Mouse (Mus musculus) left cerebral cortex, adult 2 months (tissue): ENCODE results near the gene Ahr. TPM values are rescaled to one million over a fixed set of nuclear protein-coding genes. Genes with fewer than 3 reads are reported as not detected.

Experiments
- DNase-seq, 2 experiments: peaks; one replicate each; pipeline ENCODE4 v3.0.0; 2021 to 2022; ENCODE audit warnings: low spot score in 2 of 2, mixed read lengths in 1 of 2; ENCODE audit errors: extremely low spot score in 1 of 2
- H3K27ac ChIP-seq: fragments of 200-600 bp; 2 replicates; pipeline ENCODE4 v1.8.1; 2022
- H3K4me3 ChIP-seq: fragments of 200-600 bp; 2 replicates; pipeline ENCODE4 v1.8.1; 2022
- CTCF ChIP-seq: fragments of 200-600 bp; IDR thresholded peaks from 2 replicates; pipeline ENCODE4 v1.8.1; 2022; ENCODE audit warnings: antibody characterized with exemption, mild to moderate bottlenecking, moderate library complexity
- intact Hi-C: fragments of 180-260 bp; cut with DNase I; formaldehyde crosslinking; loops from one replicate; pipeline ENCODE4 v1.15.1; 2025
- long read RNA-seq, 2 experiments: library from polyadenylated mRNA; stranded (forward); transcript quantifications; one replicate each; pipeline ENCODE4 v2.0.0; 2021; ENCODE audit warnings: borderline mapping rate in 2 of 2
- total RNA-seq, 2 experiments: library from RNA; stranded (reverse); gene quantifications; 2 replicates each; pipeline ENCODE4 v1.2.3; 2021

Gene Ahr
- total RNA-seq = 1 to 10 TPM; 6.5 to 8.9 TPM
- long read RNA-seq, experiment 1, full-length matches to known transcripts = 12 of 13 reads
- long read RNA-seq, experiment 1, partial matches to known transcripts = 0 of 13 reads
- long read RNA-seq, experiment 1, other reads (novel, unspliced or antisense) = 1 of 13 reads
- long read RNA-seq, experiment 2, full-length matches to known transcripts = 6 of 9 reads
- long read RNA-seq, experiment 2, partial matches to known transcripts = 0 of 9 reads
- long read RNA-seq, experiment 2, other reads (novel, unspliced or antisense) = 3 of 9 reads

DNA sequence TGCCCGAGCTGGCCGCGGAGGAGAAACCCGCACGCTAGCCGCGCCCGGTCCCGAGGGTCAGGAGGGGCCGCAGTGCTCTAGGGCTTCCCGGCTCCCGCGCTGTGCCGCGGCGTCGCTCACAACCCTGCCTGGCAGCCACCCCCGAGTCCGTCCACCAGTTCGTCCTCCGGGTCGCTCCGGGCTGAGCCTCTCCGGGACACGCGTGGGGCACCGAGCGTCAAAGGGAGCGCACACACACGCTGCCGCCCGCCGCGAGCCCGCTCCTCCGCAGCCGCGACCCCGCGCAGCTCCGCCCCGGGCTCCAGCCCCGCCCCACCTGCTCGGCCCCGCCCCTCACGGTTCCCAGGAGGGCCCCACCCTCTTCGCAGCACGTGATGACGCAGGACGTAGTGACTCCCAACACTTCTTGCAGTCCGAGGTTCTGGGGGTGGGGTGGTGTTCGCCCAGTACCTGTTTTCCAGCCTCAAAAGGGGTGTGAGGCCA lies at the start of gene Ahr:
Gene Ahr (minus strand): TSS at position 285 of the 483 bp plus-strand sequence.
- peak; percentile 80 to 86 for DNase-seq
- TF ChIP-seq CTCF = no peak
- Histone ChIP-seq H3K4me3 (peak within 1 kb of the TSS; percentile 94), H3K27ac (peak within 1 kb of the TSS; percentile 87)
- intact Hi-C loops = loop anchor here (5.0 to 10.0 kb wide), 2 partner anchors 210 to 227 kb away; no protein-coding TSS in a partner anchor

DNA sequence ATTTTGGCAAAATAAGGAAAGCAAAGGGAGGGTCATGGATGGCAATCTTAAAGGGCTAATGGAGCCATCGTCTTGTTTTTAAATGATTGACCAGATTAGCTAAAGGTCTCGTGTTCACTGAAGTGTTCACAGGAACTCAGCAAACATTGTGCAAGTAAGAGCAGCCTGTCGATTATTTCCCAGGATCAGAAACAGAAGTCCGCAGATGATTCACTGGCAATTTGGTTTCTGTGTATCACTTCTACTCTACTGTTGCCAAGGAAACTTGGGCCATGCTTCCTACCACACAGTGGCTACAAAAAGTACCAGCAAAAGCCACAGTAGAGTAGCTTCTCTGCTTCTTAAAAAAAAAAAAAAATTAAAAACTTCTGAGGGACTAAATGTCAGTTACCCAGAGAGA lies 44.0 kb upstream of the Ahr start:
- Histone ChIP-seq H3K27ac (no peak overlapping the region), H3K4me3 (no peak overlapping the region)
- intact Hi-C loops = no loop called here
- no peak for DNase-seq
- TF ChIP-seq CTCF = no peak

DNA sequence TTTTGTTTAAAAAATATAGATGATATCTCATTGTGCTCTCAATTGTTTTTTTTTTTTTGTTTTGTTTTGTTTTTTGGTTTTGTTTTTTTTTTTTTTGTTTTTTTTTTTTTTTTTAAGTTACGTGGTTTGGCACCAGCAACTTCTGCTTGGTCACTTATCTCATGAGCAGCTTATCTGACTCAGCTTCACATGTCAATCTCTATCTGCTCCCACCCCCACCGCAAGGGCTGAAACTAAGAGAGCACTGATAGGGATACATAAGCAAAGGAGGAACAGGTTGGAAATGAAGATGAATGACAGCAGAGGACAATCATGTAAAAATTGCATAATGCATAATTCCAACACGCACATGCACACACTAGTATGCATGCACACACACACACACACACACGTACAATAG lies 41.3 kb upstream of the Ahr start:
- no peak overlapping the region for H3K4me3 ChIP-seq
- TF ChIP-seq CTCF = no peak
- intact Hi-C loops = no loop called here
- DNase-seq = no peak
- no peak overlapping the region for H3K27ac ChIP-seq

DNA sequence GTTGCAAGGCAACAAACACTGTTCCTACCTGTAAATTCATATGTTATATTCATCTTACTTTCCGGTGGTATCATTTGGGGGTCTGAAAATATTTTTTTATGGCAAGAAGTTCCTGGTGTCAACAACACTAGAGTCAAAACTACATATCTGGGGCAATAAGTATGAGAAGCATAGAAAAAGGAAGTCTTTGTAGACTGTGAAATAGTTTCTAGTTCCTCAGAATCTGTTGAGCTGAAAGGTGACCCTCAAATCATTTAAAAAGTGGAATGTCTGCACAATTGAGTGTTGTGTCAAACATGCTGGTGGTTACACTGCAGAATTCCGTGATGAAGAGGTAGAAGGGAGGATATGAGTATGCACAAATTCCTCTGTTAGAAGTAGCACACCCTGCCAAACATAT lies 38.9 kb upstream of the Ahr start:
- DNase-seq = no peak
- TF ChIP-seq CTCF = no peak
- Histone ChIP-seq H3K27ac (no peak overlapping the region), H3K4me3 (no peak overlapping the region)
- intact Hi-C loops = no loop called here

DNA sequence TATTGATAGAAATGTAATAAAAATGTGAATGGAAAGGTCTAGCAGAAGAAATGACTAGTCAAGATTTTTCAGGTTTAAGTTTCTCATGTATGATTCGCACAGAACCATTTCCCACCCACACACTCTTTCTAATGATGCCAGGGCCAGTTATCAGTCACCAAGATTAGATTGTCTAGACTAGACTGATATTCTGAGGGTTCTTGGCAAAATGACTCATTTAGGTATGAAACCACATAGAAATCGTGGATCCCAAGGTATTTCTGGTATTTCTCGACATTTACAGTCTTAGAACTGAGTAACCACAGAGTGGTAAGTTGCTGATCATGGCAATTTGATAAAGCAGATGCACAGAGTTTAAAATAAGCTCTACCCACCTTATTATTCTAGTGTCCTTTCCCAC lies 28.0 kb upstream of the Ahr start:
- Histone ChIP-seq H3K4me3 (no peak overlapping the region), H3K27ac (no peak overlapping the region)
- no peak for DNase-seq
- intact Hi-C loops = no loop called here
- TF ChIP-seq CTCF = no peak

DNA sequence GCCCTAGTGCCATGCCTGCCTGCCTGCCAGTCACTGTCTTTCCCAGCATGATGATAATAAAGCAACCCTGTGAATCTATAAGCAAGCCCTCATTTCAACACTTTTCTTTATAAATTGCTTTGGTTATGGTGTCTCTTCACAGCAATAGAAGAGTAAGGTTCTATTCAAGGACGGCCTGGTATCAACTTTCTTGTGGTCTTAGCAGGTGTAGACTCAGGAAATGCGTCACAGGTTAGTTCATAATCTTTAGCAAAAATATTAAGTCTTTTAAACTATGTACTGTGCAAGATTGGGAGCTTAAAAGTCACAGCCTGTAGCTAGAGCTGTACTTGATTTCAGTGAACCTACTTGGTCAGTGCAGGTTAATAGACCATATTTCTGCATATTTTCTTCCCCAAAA lies 24.0 kb upstream of the Ahr start:
- intact Hi-C loops = no loop called here
- no peak for TF ChIP-seq CTCF
- Histone ChIP-seq H3K27ac (no peak overlapping the region), H3K4me3 (no peak overlapping the region)
- DNase-seq = no peak

DNA sequence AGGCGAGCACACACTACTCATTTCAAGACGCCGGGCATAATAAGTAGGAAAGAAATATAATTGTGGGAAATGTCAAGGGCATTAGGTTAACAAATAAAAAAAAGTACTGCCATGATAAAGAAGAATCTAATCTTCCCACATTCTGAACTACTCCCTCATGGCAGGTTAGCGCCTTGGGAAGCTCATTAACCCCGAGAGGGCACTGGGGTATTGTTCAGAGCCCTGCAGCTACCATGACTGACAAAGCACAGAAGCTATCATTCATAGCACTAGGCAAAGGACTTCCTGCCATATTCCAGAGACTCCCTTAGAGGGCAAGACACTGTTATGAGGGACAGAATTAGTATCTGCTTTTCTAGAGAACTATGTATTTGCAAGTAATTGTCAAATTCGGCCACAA lies 21.1 kb upstream of the Ahr start:
- no peak overlapping the region for H3K27ac ChIP-seq
- no peak for DNase-seq
- no peak for TF ChIP-seq CTCF
- intact Hi-C loops = no loop called here
- H3K4me3 ChIP-seq = no peak overlapping the region

DNA sequence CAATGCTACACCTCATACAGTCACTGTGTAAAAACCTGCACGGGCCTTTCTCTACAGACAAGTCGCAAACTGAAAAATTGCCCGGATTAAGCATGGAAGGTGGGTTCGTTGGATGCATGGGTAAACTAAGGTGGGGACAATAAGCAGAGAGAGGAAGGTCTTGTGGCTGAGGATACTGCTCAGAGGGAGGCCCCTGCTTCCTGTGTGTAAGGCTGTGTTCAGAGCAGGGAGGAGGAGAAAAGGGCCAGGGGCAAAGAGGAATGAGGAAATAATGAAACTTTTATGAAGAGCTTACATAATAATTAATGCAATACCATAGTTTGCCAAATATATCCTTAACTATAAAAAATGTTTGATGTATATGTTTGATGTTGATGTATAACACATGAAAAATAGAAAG lies 19.5 kb upstream of the Ahr start:
- DNase-seq = no peak
- H3K4me3 ChIP-seq = no peak overlapping the region
- H3K27ac ChIP-seq = no peak overlapping the region
- no peak for TF ChIP-seq CTCF
- intact Hi-C loops = no loop called here

DNA sequence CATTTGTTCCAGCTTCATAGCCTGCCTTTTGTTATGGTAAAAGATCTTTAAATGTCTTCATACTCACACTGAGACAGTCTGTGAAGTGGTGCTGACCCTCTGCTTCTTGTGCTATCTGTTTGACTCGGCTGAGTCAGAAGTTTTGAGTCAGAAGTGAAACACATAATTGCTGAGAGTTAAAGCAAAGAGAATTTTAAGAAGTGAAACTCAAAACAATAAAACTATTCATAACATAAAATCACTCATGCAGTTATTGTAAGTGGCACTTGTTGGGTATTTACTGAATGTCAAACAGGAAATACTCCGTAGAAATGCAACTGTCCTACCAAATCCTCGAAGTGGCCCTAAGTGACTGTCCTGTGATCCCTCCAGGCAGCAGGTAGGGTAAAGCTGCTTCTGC lies 18.3 kb upstream of the Ahr start:
- DNase-seq = no peak
- intact Hi-C loops = no loop called here
- Histone ChIP-seq H3K4me3 (no peak overlapping the region), H3K27ac (no peak overlapping the region)
- no peak for TF ChIP-seq CTCF

DNA sequence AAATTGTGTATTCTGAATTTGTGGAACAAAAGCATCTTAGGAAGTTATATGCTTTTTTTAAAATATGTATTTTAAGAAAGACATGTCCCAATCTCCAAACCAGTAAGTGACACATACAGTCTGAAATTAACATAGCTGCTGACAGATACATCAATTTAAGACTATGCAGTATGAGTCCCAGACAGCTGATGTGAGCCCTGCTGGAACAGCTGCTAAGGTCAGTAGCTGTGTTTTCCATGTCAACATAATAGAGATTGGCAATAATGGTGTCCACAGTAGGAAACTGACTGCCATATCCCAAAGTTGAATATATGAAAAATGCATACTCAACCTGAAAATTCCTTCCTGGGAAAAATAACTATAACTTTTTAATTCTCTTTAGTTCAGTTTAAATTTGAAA lies 15.5 kb upstream of the Ahr start:
- H3K27ac ChIP-seq = no peak overlapping the region
- TF ChIP-seq CTCF = no peak
- DNase-seq = no peak
- H3K4me3 ChIP-seq = no peak overlapping the region
- intact Hi-C loops = no loop called here

DNA sequence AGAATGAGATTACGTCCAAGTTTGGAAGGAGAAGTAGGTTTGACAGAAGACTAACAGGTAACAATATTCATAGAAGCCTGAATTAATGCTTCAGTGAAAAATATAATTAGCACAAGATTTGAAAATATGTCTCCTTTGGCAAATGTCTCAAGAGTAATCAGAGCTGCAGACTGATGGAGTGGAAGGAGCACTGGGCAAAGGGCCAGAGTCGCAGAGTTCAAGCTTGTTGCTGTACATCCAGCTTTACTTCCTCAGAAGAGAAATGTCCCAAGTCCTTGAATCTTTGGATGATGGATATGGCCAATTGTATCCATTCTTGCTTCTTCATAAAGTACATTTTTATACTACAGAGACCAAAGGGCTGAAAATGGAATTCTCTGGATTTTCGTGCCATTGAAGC lies 8.0 kb upstream of the Ahr start:
- DNase-seq = no peak
- Histone ChIP-seq H3K27ac (no peak overlapping the region), H3K4me3 (no peak overlapping the region)
- no peak for TF ChIP-seq CTCF
- intact Hi-C loops = no loop called here

DNA sequence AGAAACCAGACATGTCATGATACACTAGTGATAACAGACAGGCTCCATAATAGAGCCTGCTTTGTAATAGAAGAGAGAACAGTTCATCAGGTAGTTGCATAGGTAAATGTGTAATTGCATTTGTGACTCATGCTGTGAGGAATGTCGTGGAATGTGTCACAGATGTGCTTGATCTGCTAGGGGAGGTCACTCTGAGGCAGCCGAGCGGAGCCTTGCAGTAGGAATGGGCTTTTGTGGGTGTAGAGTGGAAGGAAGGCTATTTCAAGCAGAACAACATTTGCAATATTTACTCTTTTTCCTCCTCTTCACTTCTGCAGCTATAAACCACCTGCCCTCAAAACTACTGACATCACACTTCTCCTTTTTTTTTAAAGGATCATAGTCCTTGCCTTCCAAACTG lies 4.0 kb upstream of the Ahr start:
- no peak for TF ChIP-seq CTCF
- intact Hi-C loops = loop anchor here (10.0 kb wide), 1 partner anchor 206 kb away; no protein-coding TSS in a partner anchor
- no peak for DNase-seq
- H3K27ac ChIP-seq = no peak overlapping the region
- H3K4me3 ChIP-seq = no peak overlapping the region

DNA sequence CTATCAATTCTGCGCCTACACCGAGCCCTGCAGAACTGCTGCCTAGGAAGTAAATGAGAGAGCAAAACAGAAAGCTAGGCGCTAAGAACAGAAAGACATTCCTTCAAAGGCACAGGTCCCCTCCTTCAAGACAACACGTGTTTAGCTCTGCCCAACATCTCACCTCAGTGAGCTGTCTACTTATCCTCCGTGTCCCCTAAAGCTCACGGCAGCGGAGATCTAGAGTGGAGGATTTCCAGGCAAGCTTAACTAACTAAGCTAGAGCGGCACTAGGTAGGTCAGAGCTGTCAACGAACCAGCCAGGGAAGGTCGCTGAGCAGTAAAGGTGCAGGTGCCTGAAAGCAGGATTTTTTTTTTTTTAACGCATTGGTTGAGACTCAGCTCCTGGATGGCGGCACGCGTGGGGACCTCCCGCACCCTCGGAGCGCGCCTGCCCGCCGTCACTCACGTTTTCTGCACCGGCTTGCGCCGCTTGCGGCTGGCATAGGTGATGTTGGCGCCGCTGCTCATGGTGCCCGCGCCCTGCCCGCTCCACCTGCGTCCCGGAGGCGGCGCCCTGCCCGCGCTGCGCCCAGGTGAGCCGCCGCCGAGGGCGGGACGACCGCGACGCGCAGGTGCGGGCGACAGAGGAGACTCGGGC lies 604 bp downstream of the Ahr start:
- TF ChIP-seq CTCF = no peak; the same call in 1 of the 2 replicates
- intact Hi-C loops = loop anchor here (5.0 to 10.0 kb wide), 2 partner anchors 211 to 227 kb away; no protein-coding TSS in a partner anchor

More for the DNA sequence above, 604 bp downstream of the Ahr start:
- Histone ChIP-seq H3K27ac (peak overlapping the region; percentile 87), H3K4me3 (peak overlapping the region; percentile 94)
- DNase-seq = peak; percentile 45 to 46
